Mouse (Mus musculus) spleen, adult 2 months (tissue): Measurements from ENCODE around the gene Eif4g1.

Experiments used
- CTCF ChIP-seq: fragments of 200-500 bp; IDR thresholded peaks from 2 replicates; pipeline ENCODE4 v1.5.1; 2011; ENCODE audit warnings: mild to moderate bottlenecking, inconsistent platforms; ENCODE audit not compliant: insufficient read depth, insufficient read length, insufficient replicate concordance; ENCODE audit errors: extremely low read depth
- POLR2A ChIP-seq: fragments of 200-500 bp; IDR thresholded peaks from 2 replicates; pipeline ENCODE4 v1.6.1; 2011; ENCODE audit warnings: low read depth, low read length, inconsistent platforms

- TF ChIP-seq POLR2A (no peak), CTCF (no peak)
Observed at GRCm38 (mm10) chr16:20675213-20675612, 7.1 kb downstream of the Eif4g1 start.
